19 mouse cellular contexts compared by ENCODE assay signal in the genomic region with DNA sequence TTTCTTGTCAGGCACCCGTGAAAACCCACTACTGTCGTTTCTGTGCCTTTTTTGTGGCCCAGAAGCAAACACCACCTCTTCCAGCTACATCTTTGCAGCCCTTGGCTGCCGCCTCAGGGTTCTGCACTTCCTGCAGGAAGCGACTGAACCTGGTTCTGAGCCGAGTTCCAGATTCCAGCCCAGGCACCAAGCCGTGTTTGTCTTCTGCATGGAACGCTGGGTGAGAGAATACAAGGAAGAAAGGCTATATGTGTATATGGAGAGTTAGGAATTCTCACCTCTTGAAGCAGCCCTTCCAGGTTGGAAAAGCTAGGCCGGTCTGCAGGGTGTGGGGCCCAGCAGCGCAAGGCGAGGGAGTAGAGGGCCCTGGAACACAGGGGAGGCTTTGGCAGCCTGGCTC. TPM values are rescaled to one million over a fixed set of nuclear protein-coding genes. Genes with fewer than 3 reads are reported as not detected.
DNase-seq lines count a peak whose midpoint lies in the region; ATAC-seq lines count a peak whose summit lies in the region.
"Had no signal": no experiment of that assay in that cellular context is flagged by ENCODE, and none has a peak within 500 bp of the region (broad histone marks: within the 10 kb centered on the region; RNA-seq: fewer than 3 reads in every experiment).

No protein-coding gene starts in this region.

- H3K9me3 ChIP-seq in forebrain, embryonic 12.5 days, result no peaks in the 10 kb centered on the region
- H3K9me3 ChIP-seq in forebrain, embryonic 16.5 days (ENCODE audit: control insufficient read depth, low read length), result no peaks in the 10 kb centered on the region
- no peaks in the 10 kb centered on the region for H3K9me3 ChIP-seq in midbrain, embryonic 10.5 days (replicated peaks)
- no peaks in the 10 kb centered on the region for H3K9me3 ChIP-seq in midbrain, embryonic 15.5 days
- H3K9me3 ChIP-seq: embryonic facial prominence, embryonic 13.5 days; forebrain, embryonic 15.5 days; lung, embryonic 15.5 days; neural tube, embryonic 13.5 days had no signal

- 88% methylated on average over 10 of the region's 10 CpGs for WGBS in forebrain, embryonic 12.5 days
- WGBS in forebrain, embryonic 16.5 days, result 89% methylated on average over 10 of the region's 10 CpGs
- WGBS in midbrain, embryonic 10.5 days, result 89% methylated on average over 10 of the region's 10 CpGs
- WGBS in midbrain, embryonic 15.5 days, result 88% methylated on average over 10 of the region's 10 CpGs

- no peak for ATAC-seq in forebrain, embryonic 12.5 days (ENCODE audit: low FRiP score)
- no peak for ATAC-seq in forebrain, embryonic 16.5 days
- ATAC-seq in midbrain, embryonic 15.5 days (replicated peaks), result no peak
- ATAC-seq in erythroid progenitor cell, adult 5-6 weeks (replicated peaks; ENCODE audit: low FRiP score, poor library complexity, severe bottlenecking), result 0 out of 2 replicates have a peak, but pooled peaks have one; percentile 7

- DNase-seq in midbrain, embryonic 10.5 days (ENCODE audit: low spot score), result no peak
- peak; percentile 42 for DNase-seq in naive thymus-derived CD4-positive, alpha-beta T cell, adult 2 months (ENCODE audit: low read depth)
- DNase-seq in frontal cortex, postnatal 10 days (ENCODE audit: low spot score in 2 of 2), result no peak
- no peak for DNase-seq in gastrocnemius, adult 18-20 months (ENCODE audit: low spot score)
- DNase-seq: gastrocnemius, postnatal 14 days had no signal

- H3K4me3 ChIP-seq in forebrain, embryonic 12.5 days (replicated peaks), result no peak overlapping the region
- no peak overlapping the region for H3K4me3 ChIP-seq in forebrain, embryonic 16.5 days (replicated peaks; ENCODE audit: low read length)
- H3K4me3 ChIP-seq in midbrain, embryonic 10.5 days, result no peak overlapping the region
- no peak overlapping the region for H3K4me3 ChIP-seq in midbrain, embryonic 15.5 days
- H3K4me3 ChIP-seq: embryonic facial prominence, embryonic 13.5 days; forebrain, embryonic 15.5 days; lung, embryonic 15.5 days; neural tube, embryonic 13.5 days had no signal

- H3K9ac ChIP-seq in forebrain, embryonic 12.5 days, result no peak overlapping the region
- no peak overlapping the region for H3K9ac ChIP-seq in forebrain, embryonic 16.5 days (replicated peaks; ENCODE audit: low read depth, low read length)
- H3K9ac ChIP-seq in midbrain, embryonic 15.5 days, result no peak overlapping the region
- H3K9ac ChIP-seq: embryonic facial prominence, embryonic 13.5 days; forebrain, embryonic 15.5 days; lung, embryonic 15.5 days; neural tube, embryonic 13.5 days had no signal

- H3K27ac ChIP-seq in forebrain, embryonic 12.5 days, result 0 out of 2 replicates have a peak overlapping the region, but pooled peaks have one; percentile 33
- H3K27ac ChIP-seq in forebrain, embryonic 16.5 days (ENCODE audit: low read length), result no peak overlapping the region
- H3K27ac ChIP-seq in midbrain, embryonic 10.5 days (replicated peaks), result 0 out of 2 replicates have a peak overlapping the region, but pooled peaks have one; percentile 33
- H3K27ac ChIP-seq in midbrain, embryonic 15.5 days, result no peak overlapping the region
- H3K27ac ChIP-seq: embryonic facial prominence, embryonic 13.5 days; forebrain, embryonic 15.5 days; lung, embryonic 15.5 days; neural tube, embryonic 13.5 days had no signal

- peaks cover 15% of the 10 kb centered on the region for H3K4me1 ChIP-seq in forebrain, embryonic 12.5 days
- H3K4me1 ChIP-seq in forebrain, embryonic 16.5 days (replicated peaks; ENCODE audit: control insufficient read depth, insufficient read depth, low read length), result no peaks in the 10 kb centered on the region
- peaks cover 30% of the 10 kb centered on the region for H3K4me1 ChIP-seq in midbrain, embryonic 10.5 days
- H3K4me1 ChIP-seq in midbrain, embryonic 15.5 days, result peaks cover 4% of the 10 kb centered on the region; the same call in 1 of the 2 replicates

- peaks cover 23% of the 10 kb centered on the region for H3K36me3 ChIP-seq in forebrain, embryonic 12.5 days (replicated peaks)
- H3K36me3 ChIP-seq in forebrain, embryonic 16.5 days (ENCODE audit: control insufficient read depth, insufficient read depth), result peaks cover 9% of the 10 kb centered on the region; the same call in 1 of the 2 replicates
- H3K36me3 ChIP-seq in midbrain, embryonic 10.5 days, result peaks cover 28% of the 10 kb centered on the region
- H3K36me3 ChIP-seq in midbrain, embryonic 15.5 days (replicated peaks), result peaks cover 13% of the 10 kb centered on the region; the same call in 1 of the 2 replicates

- H3K27me3 ChIP-seq in forebrain, embryonic 12.5 days, result peaks cover 23% of the 10 kb centered on the region
- peaks cover 17% of the 10 kb centered on the region for H3K27me3 ChIP-seq in forebrain, embryonic 16.5 days (replicated peaks; ENCODE audit: control insufficient read depth, insufficient read depth, low read length)
- H3K27me3 ChIP-seq in midbrain, embryonic 10.5 days (ENCODE audit: low read depth, poor library complexity, severe bottlenecking), result peaks cover 38% of the 10 kb centered on the region
- H3K27me3 ChIP-seq in midbrain, embryonic 15.5 days (replicated peaks), result peaks cover 12% of the 10 kb centered on the region; the same call in 1 of the 2 replicates
- H3K27me3 ChIP-seq: CH12.LX had no signal

- no peak overlapping the region for H3K4me2 ChIP-seq in forebrain, embryonic 12.5 days
- H3K4me2 ChIP-seq in forebrain, embryonic 16.5 days (ENCODE audit: low read length), result no peak overlapping the region
- no peak overlapping the region for H3K4me2 ChIP-seq in midbrain, embryonic 15.5 days
- H3K4me2 ChIP-seq: forebrain, embryonic 15.5 days; lung, embryonic 15.5 days had no signal

RNA-seq across cellular contexts. Expression of a gene that starts 3.9 kb away (rescaled TPM):
- 0.14 and 0.60 TPM in 2 replicates for polyA plus RNA-seq in forebrain, embryonic 12.5 days (2016; fragmentation: Nextera tagmentation; extraction: Ambion mirVana)
- polyA plus RNA-seq in forebrain, embryonic 16.5 days (2015; fragmentation: Nextera tagmentation; extraction: Ambion mirVana), result 0.29 and 0.39 TPM in 2 replicates
- polyA plus RNA-seq in midbrain, embryonic 10.5 days (2016; fragmentation: Nextera tagmentation; extraction: Ambion mirVana), result 0.41 and 0.44 TPM in 2 replicates
- polyA plus RNA-seq in midbrain, embryonic 15.5 days (2015; fragmentation: Nextera tagmentation; extraction: Ambion mirVana), result 0.10 and 0.28 TPM in 2 replicates
- total RNA-seq in erythroid progenitor cell, adult 5-6 weeks (2015; ENCODE audit: low replicate concordance), result 5.9 and 6.8 TPM in 2 replicates
- 7.3 and 8.1 TPM in 2 replicates for total RNA-seq in erythroid progenitor cell, adult 5-6 weeks (2017; ENCODE audit: low replicate concordance)
- total RNA-seq in gastrocnemius, adult 18-20 months (2021), result under 1 TPM in 1 of 2 experiments, not detected in 1; 0.07 TPM
- total RNA-seq: left cerebral cortex, postnatal 4 days had no signal

RNA-seq across cellular contexts. Expression of a gene that starts 8.5 kb away (rescaled TPM):
- 55.1 and 56.3 TPM in 2 replicates for polyA plus RNA-seq in forebrain, embryonic 12.5 days (2016; fragmentation: Nextera tagmentation; extraction: Ambion mirVana)
- 55.0 and 57.7 TPM in 2 replicates for polyA plus RNA-seq in forebrain, embryonic 16.5 days (2015; fragmentation: Nextera tagmentation; extraction: Ambion mirVana)
- 70.4 and 81.8 TPM in 2 replicates for polyA plus RNA-seq in midbrain, embryonic 10.5 days (2016; fragmentation: Nextera tagmentation; extraction: Ambion mirVana)
- 52.3 and 53.5 TPM in 2 replicates for polyA plus RNA-seq in midbrain, embryonic 15.5 days (2015; fragmentation: Nextera tagmentation; extraction: Ambion mirVana)
- total RNA-seq in erythroid progenitor cell, adult 5-6 weeks (2015; ENCODE audit: low replicate concordance), result 24.9 and 26.0 TPM in 2 replicates
- total RNA-seq in erythroid progenitor cell, adult 5-6 weeks (2017; ENCODE audit: low replicate concordance), result 15.1 and 27.7 TPM in 2 replicates
- 10 to 100 TPM; 10.1 to 12.7 TPM for total RNA-seq in gastrocnemius, adult 18-20 months (2021)

RNA-seq across cellular contexts. Expression of a gene that starts 16.4 kb away (rescaled TPM):
- 285 and 294 TPM in 2 replicates for polyA plus RNA-seq in forebrain, embryonic 12.5 days (2016; fragmentation: Nextera tagmentation; extraction: Ambion mirVana)
- 254 and 272 TPM in 2 replicates for polyA plus RNA-seq in forebrain, embryonic 16.5 days (2015; fragmentation: Nextera tagmentation; extraction: Ambion mirVana)
- polyA plus RNA-seq in midbrain, embryonic 10.5 days (2016; fragmentation: Nextera tagmentation; extraction: Ambion mirVana), result 345 and 346 TPM in 2 replicates
- 318 and 320 TPM in 2 replicates for polyA plus RNA-seq in midbrain, embryonic 15.5 days (2015; fragmentation: Nextera tagmentation; extraction: Ambion mirVana)
- 258 and 276 TPM in 2 replicates for total RNA-seq in erythroid progenitor cell, adult 5-6 weeks (2015; ENCODE audit: low replicate concordance)
- 123 and 303 TPM in 2 replicates for total RNA-seq in erythroid progenitor cell, adult 5-6 weeks (2017; ENCODE audit: low replicate concordance)
- total RNA-seq in gastrocnemius, adult 18-20 months (2021), result 100 to 1,000 TPM; 141 to 164 TPM

RNA-seq across cellular contexts. Expression of a gene that starts 17.1 kb away (rescaled TPM):
- polyA plus RNA-seq in forebrain, embryonic 12.5 days (2016; fragmentation: Nextera tagmentation; extraction: Ambion mirVana), result 13.3 and 14.0 TPM in 2 replicates
- polyA plus RNA-seq in forebrain, embryonic 16.5 days (2015; fragmentation: Nextera tagmentation; extraction: Ambion mirVana), result 18.7 and 22.8 TPM in 2 replicates
- polyA plus RNA-seq in midbrain, embryonic 10.5 days (2016; fragmentation: Nextera tagmentation; extraction: Ambion mirVana), result 6.1 and 8.6 TPM in 2 replicates
- polyA plus RNA-seq in midbrain, embryonic 15.5 days (2015; fragmentation: Nextera tagmentation; extraction: Ambion mirVana), result 24.0 and 24.2 TPM in 2 replicates
- 0.72 and 0.84 TPM in 2 replicates for total RNA-seq in erythroid progenitor cell, adult 5-6 weeks (2015; ENCODE audit: low replicate concordance)
- total RNA-seq in erythroid progenitor cell, adult 5-6 weeks (2017; ENCODE audit: low replicate concordance), result 0.08 and 0.26 TPM in 2 replicates
- 1 to 10 TPM; 1.9 to 2.9 TPM for total RNA-seq in gastrocnemius, adult 18-20 months (2021)

RNA-seq across cellular contexts. Expression of a gene that starts 23.1 kb away (rescaled TPM):
- not detected in 2 replicates for polyA plus RNA-seq in forebrain, embryonic 12.5 days (2016; fragmentation: Nextera tagmentation; extraction: Ambion mirVana)
- polyA plus RNA-seq in forebrain, embryonic 16.5 days (2015; fragmentation: Nextera tagmentation; extraction: Ambion mirVana), result not detected in 2 replicates
- not detected in 2 replicates for polyA plus RNA-seq in midbrain, embryonic 10.5 days (2016; fragmentation: Nextera tagmentation; extraction: Ambion mirVana)
- polyA plus RNA-seq in midbrain, embryonic 15.5 days (2015; fragmentation: Nextera tagmentation; extraction: Ambion mirVana), result not detected in 2 replicates
- not detected in 2 replicates for total RNA-seq in erythroid progenitor cell, adult 5-6 weeks (2015; ENCODE audit: low replicate concordance)
- not detected in 2 replicates for total RNA-seq in erythroid progenitor cell, adult 5-6 weeks (2017; ENCODE audit: low replicate concordance)
- total RNA-seq in gastrocnemius, adult 18-20 months (2021), result not detected
- total RNA-seq: adrenal gland, postnatal 4 days; CH12.LX; gastrocnemius, postnatal 14 days; left cerebral cortex, postnatal 4 days; megakaryocyte progenitor cell, adult 5-6 weeks had no signal
- polyA plus RNA-seq: embryonic facial prominence, embryonic 13.5 days; forebrain, embryonic 15.5 days; heart, embryonic 16.5 days; lung, embryonic 15.5 days; neural tube, embryonic 13.5 days; stomach, embryonic 16.5 days had no signal

Comparison
In these comparisons a context has a peak if more than half of its experiments do, and no peak if none do; other contexts are left out.
1. H3K27ac ChIP-seq: peak in forebrain, embryonic 12.5 days (single experiment) and midbrain, embryonic 10.5 days (single experiment); none in forebrain, embryonic 16.5 days (single experiment) and midbrain, embryonic 15.5 days (single experiment).